Mouse (Mus musculus): ENCODE data around the gene Uqcrc2.

- no peak for TF ChIP-seq MAFK (IDR thresholded peaks at IDR 0.05; ENCODE audit: insufficient read depth, low read depth, low read length)
- TF ChIP-seq ZC3H11A (IDR thresholded peaks at IDR 0.05; ENCODE audit: borderline replicate concordance, low read depth, low read length): no peak
- TF ChIP-seq ZNF384 (IDR thresholded peaks at IDR 0.05; ENCODE audit: low read depth, low read length): no peak
- no peak for TF ChIP-seq HCFC1 (IDR thresholded peaks at IDR 0.05; ENCODE audit: borderline replicate concordance, insufficient read depth, low read length)
Observed at GRCm38 (mm10) chr7:120684731-120685161, 49.8 kb downstream of the Uqcrc2 start.
